Mouse (Mus musculus) left cerebral cortex, adult 11 months (tissue): ENCODE measurements around the gene Mark1.

Experiments used
- DNase-seq: peaks from one replicate; pipeline ENCODE4 v3.0.0; 2022; ENCODE audit warnings: low spot score

Gene Mark1

DNA sequence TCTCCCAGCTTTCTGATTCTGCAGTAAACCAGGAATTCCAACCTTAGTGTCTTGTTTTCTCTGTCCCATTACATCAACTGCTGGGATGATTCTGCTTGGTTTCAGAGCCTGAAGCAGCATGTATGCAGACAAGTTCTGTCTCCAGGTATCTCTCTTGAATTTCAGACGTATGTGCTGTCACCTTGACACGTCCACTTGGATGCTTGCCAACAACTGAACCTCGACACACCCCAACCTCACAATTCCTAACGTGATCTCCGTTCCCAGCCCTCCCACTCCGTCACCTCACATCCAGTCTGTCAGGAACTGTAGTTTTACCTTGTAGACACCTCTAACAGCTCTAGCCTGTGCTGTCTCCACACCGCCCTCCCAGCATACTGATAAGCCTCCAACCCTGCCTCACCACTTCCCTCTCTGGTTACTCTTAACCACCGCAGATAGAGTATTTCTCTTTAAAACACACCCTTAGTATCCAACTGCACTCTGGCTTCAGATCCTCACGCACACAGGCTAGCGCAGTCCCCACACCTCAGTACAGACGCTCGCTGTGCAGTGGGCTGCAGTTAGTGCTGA, 36.2 kb downstream of the Mark1 start:
- no peak for DNase-seq

DNA sequence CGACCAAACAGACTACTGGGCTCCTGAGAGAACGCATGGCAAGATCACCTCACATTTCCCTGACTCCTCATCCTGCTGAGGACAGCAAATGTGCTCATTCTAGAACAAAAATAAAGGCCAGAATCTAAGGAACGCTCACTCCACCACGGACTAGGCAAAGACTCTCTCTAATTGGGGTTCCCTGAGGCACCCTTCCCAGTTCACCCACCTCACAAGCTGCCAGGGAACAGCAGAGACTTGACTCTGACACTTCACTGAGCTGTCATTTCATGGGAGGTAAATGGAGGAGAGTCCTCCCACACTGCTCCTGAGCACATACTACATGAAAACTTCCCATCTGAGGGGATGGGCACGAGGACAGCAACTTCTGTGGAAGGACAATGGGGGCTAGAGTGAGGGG, 37.5 kb downstream of the Mark1 start:
- DNase-seq, result no peak

DNA sequence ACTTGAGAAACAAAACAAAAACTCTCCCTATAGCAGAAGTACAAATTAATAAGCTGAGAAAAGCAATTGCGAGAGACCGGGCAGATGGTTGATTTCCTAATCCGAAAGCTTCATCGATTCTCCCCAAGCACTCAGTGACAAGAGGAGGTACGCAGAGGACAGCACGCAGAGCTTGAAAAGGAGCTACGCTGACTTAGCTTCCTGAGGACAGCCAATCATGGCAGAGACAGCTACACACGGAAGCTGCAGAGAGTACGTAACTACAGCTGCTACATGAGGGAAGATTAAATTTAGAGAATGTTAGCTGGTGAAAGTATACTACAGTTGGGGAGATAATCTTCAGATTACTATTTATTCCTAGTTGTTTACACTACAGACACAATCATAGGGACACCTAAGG, 40.6 kb downstream of the Mark1 start:
- no peak for DNase-seq

DNA sequence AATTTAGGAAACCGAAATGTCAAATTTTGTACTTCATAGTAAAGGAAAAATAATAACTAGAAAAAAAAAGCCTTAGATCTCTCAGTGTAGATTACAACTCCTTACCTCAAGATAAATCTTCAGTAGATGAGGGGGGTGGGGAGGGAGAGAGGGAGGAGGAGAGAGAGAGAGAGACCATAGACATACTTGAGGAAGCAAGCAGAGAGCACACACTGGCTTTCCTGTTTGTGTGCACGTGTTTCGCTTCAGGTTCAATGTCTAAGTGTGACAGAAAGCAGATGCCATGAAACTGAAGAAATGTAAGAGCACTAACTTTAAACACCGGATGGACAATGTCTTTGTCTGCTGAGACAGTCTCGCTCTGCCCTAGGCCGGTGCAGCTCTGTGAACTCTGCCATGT, 41.0 kb downstream of the Mark1 start:
- DNase-seq, result no peak

GRCm38 (mm10) chr1:184951758-184952157, 47.6 kb downstream of the Mark1 start:
- no peak for DNase-seq

GRCm38 (mm10) chr1:184951057-184951456, 48.3 kb downstream of the Mark1 start:
- DNase-seq, result no peak

DNA sequence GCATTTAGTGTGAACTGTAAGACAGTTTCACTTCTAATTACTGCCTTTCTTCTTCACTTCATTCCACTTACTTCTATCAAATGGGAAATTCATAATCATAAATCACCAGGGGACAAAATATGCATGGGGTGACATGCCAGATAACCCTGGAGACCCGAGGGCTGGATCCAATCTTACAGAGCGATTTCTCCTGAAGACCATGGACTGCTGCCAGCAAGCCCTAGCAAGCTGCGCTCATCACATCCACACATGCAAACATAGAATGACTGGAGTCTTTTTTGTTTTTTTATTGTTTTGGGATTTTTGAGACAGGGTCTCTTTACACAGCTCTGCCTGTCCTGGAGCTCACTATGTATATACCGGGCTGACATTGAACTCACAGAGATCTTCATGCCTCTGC, 61.3 kb downstream of the Mark1 start:
- no peak for DNase-seq

- DNase-seq, result no peak
These were observed 63.4 kb downstream of the Mark1 start for GRCm38 (mm10) chr1:184935980-184936379.

DNA sequence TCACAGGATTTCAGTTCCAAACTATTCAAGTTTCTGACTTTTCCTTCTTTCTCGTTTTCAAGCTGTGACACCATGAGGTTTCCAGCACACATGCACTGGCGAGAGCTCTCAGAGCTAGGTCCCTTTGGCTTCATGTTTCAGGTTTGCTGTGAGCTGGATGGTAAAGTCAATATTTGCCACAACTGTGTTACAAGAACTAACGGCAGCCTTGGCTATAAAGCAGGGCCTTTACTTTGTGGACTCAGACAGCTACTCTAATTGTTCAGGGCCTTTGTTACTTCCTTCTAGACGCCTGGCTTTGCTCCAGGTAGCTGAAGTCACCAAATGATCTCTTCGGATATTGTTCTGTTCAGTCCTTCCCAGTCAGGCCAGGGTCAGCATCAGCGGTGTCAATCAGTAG, 63.9 kb downstream of the Mark1 start:
- DNase-seq, result no peak

DNA sequence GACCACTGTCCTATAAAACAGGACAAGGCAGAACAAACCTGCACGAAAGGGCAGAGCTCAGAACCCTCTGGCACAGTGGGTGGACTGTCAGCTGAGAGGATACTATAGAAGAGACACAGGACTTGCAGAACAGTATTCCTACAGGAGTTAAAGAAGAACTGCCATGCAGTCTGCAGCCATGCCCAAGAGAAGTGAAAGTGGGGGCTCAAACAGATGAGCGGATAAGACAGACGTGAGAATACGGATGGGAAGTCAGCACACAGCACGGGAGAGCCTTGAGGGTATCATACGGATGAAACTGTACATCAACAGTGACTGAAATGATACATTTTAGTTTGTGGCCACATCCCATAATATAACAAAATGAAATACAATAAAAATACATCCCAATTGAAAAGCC, 68.3 kb downstream of the Mark1 start:
- DNase-seq, result no peak

DNA sequence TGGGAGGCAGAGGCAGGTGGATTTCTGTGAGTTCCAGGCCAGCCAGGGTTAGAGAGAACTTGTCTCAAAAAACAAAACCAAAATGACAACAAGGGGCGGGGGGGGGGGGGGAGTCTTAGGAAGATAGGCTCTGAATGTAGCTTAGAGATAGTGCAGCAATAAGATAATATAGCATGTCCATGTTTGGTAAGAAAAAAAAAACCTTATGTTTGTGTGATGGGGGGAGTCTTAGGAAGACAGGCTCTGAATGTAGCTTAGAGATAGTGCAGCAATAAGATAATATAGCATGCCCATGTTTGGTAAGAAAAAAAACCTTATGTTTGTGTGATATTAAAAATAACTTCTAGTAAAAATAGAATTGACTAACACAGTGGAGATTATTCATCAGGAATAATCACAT, 71.0 kb downstream of the Mark1 start:
- DNase-seq, result no peak

DNA sequence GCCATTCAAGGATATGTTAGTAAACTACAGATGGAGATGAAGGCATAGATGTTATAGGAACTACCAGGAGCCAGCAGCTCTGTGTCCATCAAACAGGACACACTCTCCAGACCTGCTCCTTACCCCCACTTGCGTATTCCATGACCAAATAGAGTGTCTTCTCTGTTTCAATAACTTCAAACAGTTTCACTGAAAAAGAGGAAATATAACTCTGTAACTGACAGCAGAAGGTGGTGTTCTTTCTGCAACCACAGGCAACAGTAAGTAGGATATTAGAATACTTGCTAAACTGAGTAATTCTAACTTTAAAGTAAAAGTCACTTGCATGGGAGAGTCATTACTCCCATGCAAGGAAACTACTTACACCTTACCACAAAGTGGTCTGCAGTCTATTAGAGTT, 71.5 kb downstream of the Mark1 start:
- DNase-seq, result no peak

DNA sequence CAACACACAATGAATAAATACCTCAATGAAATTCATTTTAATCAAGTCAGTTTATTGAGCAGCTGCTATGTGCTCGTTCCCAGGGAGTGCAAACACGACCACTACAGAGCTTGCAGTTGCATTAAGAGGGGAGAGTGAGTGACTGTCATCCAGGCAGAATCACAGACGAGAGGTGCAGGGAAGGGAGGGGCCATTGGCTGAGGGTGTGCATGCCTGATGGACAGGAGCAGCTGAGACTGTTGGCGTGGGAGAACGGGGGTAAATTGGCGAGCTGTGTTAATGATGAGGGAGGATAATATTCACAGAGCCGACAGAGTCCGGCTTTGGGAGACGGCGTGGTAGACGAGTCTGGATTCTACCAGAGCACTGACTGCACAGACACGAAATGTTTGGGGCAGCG, 76.5 kb downstream of the Mark1 start:
- DNase-seq, result no peak

DNA sequence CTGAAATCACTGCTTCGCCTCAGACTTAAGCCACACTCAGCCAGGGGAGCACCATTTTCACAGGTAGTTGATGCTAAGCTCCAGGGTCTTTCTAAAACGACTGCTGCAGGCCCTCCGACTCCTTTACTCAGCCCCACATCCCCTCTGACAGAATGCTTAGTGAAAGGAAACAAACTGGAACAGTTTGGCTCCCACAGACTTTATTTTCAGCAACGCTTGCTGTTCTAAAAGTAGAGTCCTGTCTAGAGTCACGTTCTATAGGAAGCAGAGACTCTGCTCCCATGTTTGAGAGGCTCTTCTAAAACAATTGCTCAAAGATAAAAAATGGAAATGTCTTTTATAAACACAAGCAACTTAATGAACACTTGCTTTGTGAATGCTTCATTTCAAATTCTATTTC, 79.3 kb downstream of the Mark1 start:
- DNase-seq, result no peak

DNA sequence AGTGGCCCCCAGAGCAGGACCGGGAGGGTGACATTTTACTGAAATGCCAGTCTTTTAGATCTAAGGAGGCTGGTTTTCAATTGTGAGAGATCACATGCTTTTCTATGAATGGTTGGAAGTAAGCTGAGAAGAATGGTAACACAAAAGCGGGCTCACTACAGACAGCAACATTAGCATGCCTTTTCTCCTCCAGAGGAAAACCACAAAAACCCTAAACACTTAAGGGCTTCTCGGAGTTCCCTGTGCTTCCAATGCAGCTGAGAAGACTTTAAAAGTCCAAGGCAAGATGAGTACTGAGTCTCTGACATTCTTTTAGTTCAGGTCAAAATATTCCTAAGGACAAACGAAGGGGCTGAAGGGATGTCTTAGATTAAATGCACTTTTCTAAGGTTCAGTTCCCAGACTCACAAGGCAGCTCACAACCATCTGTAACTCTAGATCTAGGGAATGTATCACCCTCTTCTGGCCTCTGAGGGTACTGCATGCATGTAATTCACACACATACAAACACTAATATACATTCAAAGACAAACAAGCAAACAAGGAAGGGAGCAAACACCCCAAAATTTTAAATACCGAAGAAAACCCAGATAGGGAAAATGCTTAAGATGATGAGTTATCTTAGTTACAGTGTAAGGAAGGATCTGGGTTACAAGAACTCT, 81.0 kb downstream of the Mark1 start:
- DNase-seq, result no peak

DNA sequence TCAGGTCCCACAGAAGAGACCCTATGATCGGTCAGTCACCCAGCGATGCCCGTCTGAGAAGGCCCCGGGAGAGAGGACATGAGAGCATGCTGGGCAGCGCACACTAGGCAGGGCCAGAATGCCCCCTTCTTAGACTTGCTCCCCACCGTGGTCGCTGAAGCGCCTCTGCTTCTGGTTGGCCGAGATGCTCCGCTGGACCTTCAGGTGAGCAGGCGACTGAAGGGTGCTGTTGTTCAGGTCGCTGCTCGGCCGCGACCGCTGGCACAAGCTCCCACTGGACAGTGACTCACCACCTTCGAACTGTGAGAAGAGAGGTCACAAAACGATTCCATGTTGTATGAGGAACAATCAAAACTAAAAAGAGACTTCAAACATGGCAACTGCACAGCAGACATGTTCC, 87.0 kb downstream of the Mark1 start:
- no peak for DNase-seq

DNA sequence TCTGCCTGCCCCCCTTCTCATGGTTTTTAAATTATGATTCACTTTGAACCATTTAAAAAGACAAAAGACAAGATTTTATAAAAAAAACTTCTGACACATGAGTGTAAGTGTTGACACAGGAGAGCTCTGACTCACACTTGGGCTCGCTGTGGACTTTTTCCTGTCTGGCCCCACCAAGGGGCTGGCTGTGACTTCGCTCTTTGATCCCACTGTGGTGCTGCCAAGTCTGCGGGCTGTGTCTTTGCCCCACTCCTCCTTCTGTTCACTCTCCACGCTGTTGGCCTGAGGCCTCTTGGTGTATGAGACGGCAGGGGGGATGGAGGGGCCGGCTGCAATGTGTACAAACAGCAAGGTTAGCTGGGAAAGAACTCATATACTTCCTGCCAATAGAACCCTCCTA, 87.5 kb downstream of the Mark1 start:
- DNase-seq, result no peak

GRCm38 (mm10) chr1:184908558-184908957, 90.8 kb downstream of the Mark1 start:
- DNase-seq, result no peak

DNA sequence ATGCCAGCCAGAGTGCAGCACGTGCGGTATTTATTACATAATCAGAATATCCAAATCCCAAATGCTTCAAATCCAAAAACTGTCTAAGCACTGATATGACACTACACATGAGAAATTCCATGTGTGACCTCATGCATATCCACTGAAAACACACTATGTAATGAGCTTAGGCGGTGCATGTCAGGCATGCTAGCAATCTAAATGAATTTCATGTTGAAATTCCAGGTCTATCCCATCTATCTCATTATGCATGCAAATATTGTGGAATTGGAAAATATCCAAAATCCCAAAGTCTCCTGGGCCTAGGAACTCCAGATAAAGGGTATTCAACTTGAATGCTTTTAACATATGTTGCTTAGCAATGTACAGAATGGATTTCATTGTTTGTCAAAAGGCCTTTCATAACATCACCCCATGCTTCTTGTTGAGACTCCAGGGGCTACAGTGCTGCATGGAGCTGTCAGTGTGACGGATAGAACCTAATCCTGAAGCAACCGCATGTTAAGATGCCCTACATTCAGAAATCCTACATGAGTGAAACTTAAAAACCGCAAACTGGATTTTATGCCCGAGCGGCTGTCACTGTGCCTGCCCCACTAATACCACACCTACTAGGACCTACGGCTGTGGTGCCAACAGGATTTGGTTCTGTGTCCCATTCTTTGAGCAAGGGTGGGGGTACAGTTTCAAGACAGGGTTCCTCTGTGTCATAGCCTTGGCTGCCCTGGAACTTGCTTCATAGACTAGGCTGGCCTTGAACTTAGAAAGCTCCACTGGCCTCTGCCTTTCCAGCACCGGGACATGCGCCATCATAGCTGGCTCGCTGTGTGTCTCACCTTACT, 93.2 kb downstream of the Mark1 start:
- DNase-seq, result no peak

DNA sequence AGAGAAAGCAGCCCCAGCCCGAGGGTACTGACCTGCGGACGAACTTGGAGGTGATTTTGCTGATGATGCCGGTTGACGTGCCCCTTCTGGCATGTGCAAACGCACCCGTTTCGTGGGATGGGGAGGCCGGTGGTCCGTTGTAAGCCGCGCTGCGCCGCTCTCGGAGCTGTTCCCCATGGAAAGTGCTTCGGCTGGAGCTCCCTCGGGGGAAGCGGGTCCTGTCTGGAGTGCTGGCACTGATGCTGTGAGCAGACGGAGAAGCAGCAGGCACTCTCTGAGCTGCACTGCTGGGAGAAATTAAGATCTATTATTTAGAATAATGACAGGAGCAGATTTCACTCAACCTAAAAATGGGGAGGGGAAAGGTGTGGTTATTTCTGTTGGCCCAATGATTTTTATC, 94.0 kb downstream of the Mark1 start:
- DNase-seq, result no peak

DNA sequence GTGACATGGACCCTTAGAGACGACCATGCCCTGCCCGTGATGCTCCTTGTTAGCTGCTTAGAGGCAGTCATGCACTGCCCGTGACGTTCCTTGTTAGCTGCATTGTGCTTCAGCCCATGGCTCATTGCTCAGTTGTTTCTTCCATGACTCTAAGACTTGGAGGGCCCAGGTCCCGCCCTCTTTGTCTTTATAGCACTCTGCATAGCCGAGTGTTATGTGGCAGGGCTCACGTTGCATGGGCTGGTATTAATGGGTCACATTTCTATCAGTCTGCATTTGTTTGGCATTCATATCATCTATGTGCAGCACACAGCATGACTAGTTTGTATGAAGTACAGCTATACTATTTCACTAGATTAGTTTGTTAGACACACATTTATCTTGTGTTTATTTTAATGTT, 95.7 kb downstream of the Mark1 start:
- DNase-seq, result no peak

DNA sequence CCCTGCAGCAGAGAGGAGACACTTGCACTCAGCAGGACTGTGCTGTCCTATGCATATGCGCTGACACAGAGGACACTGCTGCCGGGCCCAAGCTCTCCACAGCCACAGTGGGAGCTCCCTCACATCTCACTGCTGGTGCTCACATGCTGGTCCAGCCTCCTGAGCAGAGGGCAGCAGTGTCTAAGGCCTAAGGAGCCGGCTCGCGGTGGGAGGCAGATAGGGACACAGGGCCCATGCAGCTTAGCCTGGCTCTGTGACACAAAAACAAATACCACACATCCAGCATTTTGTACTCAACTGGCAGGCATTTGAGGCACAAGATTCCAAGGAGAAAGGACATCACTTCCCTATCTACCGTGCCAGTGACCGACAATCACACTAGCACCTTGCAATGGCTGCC, 96.5 kb downstream of the Mark1 start:
- no peak for DNase-seq

- no peak for DNase-seq
These were observed 102.0 kb downstream of the Mark1 start for GRCm38 (mm10) chr1:184897350-184897749.

GRCm38 (mm10) chr1:184891998-184892397, 107.4 kb downstream of the Mark1 start:
- no peak for DNase-seq
